Mouse (Mus musculus) granulocyte monocyte progenitor cell, adult 5-6 weeks (primary cell): ENCODE data around the gene Slc35d3. TPM values are rescaled to one million over a fixed set of nuclear protein-coding genes. Genes with fewer than 3 reads are reported as not detected.
A peak's percentile ranks its signal among the peaks of the same experiment; 100 is the strongest.

Experiments
- ATAC-seq: replicated peaks from 2 replicates; pipeline ENCODE4 v1.8.0; 2016; ENCODE audit warnings: mild to moderate bottlenecking, moderate TSS enrichment, inconsistent platforms; ENCODE audit not compliant: poor library complexity, severe bottlenecking
- total RNA-seq, 2 experiments: library from RNA; stranded (forward) in 1 of 2; stranded (reverse) in 1 of 2; fragments of 200-712, 200-1000 nt in 1 of 2; fragments of >200 nt in 1 of 2; fragmentation: Nextera tagmentation in 1 of 2; gene quantifications; 2 replicates each; pipeline ENCODE4 v1.2.3; 2014 to 2017

Gene Slc35d3
- not detected in 2 replicates for total RNA-seq (2014; fragmentation: Nextera tagmentation)
- total RNA-seq (2017) = 0.21 TPM in 1 of 2 replicates, not detected in the other

- peak; percentile 39 for ATAC-seq
These were observed at the start of gene Slc35d3 for GRCm38 (mm10) chr10:19850998-19851691. Gene Slc35d3 (minus strand): TSS chr10:19851459.

- ATAC-seq = no peak
These were observed 48.9 kb upstream of the Slc35d3 start for GRCm38 (mm10) chr10:19900191-19900590.

GRCm38 (mm10) chr10:19893976-19894375, 42.7 kb upstream of the Slc35d3 start:
- peak; percentile 30; the same call in 1 of the 2 replicates for ATAC-seq

GRCm38 (mm10) chr10:19893146-19893545, 41.9 kb upstream of the Slc35d3 start:
- no peak for ATAC-seq

GRCm38 (mm10) chr10:19891686-19892085, 40.4 kb upstream of the Slc35d3 start:
- no peak for ATAC-seq

- no peak for ATAC-seq
These were observed 38.6 kb upstream of the Slc35d3 start for GRCm38 (mm10) chr10:19889908-19890307.

- no peak for ATAC-seq
These were observed 35.0 kb upstream of the Slc35d3 start for GRCm38 (mm10) chr10:19886249-19886648.

GRCm38 (mm10) chr10:19884409-19884808, 33.1 kb upstream of the Slc35d3 start:
- ATAC-seq = no peak

- ATAC-seq = peak; percentile 48
These were observed 29.2 kb upstream of the Slc35d3 start for GRCm38 (mm10) chr10:19880437-19880836.

GRCm38 (mm10) chr10:19879161-19879560, 27.9 kb upstream of the Slc35d3 start:
- no peak for ATAC-seq

- no peak for ATAC-seq
These were observed 26.4 kb upstream of the Slc35d3 start for GRCm38 (mm10) chr10:19877679-19878078.

GRCm38 (mm10) chr10:19877257-19877656, 26.0 kb upstream of the Slc35d3 start:
- no peak for ATAC-seq

GRCm38 (mm10) chr10:19876669-19877068, 25.4 kb upstream of the Slc35d3 start:
- no peak for ATAC-seq

- ATAC-seq = no peak
These were observed 24.1 kb upstream of the Slc35d3 start for GRCm38 (mm10) chr10:19875346-19875745.

GRCm38 (mm10) chr10:19855597-19856306, 4.5 kb upstream of the Slc35d3 start:
- no peak for ATAC-seq

- no peak for ATAC-seq
These were observed 2.4 kb upstream of the Slc35d3 start for GRCm38 (mm10) chr10:19853609-19854008.

GRCm38 (mm10) chr10:19852776-19853175, 1.5 kb upstream of the Slc35d3 start:
- ATAC-seq = no peak

- ATAC-seq = peak; percentile 72
These were observed 688 bp downstream of the Slc35d3 start for GRCm38 (mm10) chr10:19850544-19850997.

- peak; percentile 40 for ATAC-seq
These were observed 1.4 kb downstream of the Slc35d3 start for GRCm38 (mm10) chr10:19849771-19850365.

GRCm38 (mm10) chr10:19848928-19849770, 2.1 kb downstream of the Slc35d3 start:
- peak; percentile 1; the same call in 1 of the 2 replicates for ATAC-seq
